Mouse (Mus musculus): ENCODE results near the gene Pknox1. TPM values are rescaled to one million over a fixed set of nuclear protein-coding genes. Genes with fewer than 3 reads are reported as not detected.

Gene Pknox1
- polyA plus RNA-seq, 2 experiments from 2014 or later, result 42.0 to 44.1 TPM

- ATAC-seq, result no peak
These were observed 90.8 kb downstream of the Pknox1 start for GRCm38 (mm10) chr17:31655366-31655765.

- ATAC-seq, result no peak
These were observed 92.1 kb downstream of the Pknox1 start for GRCm38 (mm10) chr17:31656682-31657081.

Other genes starting within 250 kb of the Pknox1 start
- gene Pde9a, start 178.5 kb upstream of the Pknox1 start, polyA plus RNA-seq (2017; shearing (Covaris generic)), result 1 to 10 TPM in 1 of 2 experiments, not detected in 1; 1.4 TPM
- gene Wdr4, start 44.8 kb upstream of the Pknox1 start, polyA plus RNA-seq (2017; shearing (Covaris generic)), result 10 to 100 TPM; 14.4 to 16.2 TPM
- gene Ndufv3, start 44.6 kb upstream of the Pknox1 start, polyA plus RNA-seq (2017; shearing (Covaris generic)), result 100 to 1,000 TPM; 248 to 290 TPM
- gene Cbs, start 72.5 kb downstream of the Pknox1 start, polyA plus RNA-seq (2017; shearing (Covaris generic)), result under 1 TPM in 1 of 2 experiments, not detected in 1; 0.05 TPM
- gene U2af1, start 94.2 kb downstream of the Pknox1 start, polyA plus RNA-seq (2017; shearing (Covaris generic)), result 10 to 100 TPM; 60.6 to 77.9 TPM
- not detected for gene Cryaa, start 113.1 kb downstream of the Pknox1 start, polyA plus RNA-seq (2017; shearing (Covaris generic))